Mouse (Mus musculus) forebrain, postnatal 0 days (tissue): Measurements from ENCODE around the gene Bsg. TPM values are rescaled to one million over a fixed set of nuclear protein-coding genes. Genes with fewer than 3 reads are reported as not detected.

Experiments
- ATAC-seq: fragments of 200-750 bp; cut with Nextera tagmentation; 2 replicates; pipeline ENCODE4 v1.8.0; 2017; ENCODE audit warnings: mild to moderate bottlenecking, moderate library complexity
- DNase-seq: peaks from one replicate; pipeline ENCODE4 v3.0.0-alpha.2; 2015
- H3K27ac ChIP-seq: fragments of 300-500 bp; sonication (generic); 2 replicates; pipeline ENCODE4 v1.5.1; 2014; ENCODE audit warnings: low read depth, mild to moderate bottlenecking, antibody characterized with exemption, low read length, moderate library complexity, mixed read lengths
- H3K27me3 ChIP-seq: fragments of 300-500 bp; sonication (generic); 2 replicates; pipeline ENCODE4 v1.6.1; 2014; ENCODE audit warnings: mild to moderate bottlenecking, low read length, mixed read lengths; ENCODE audit not compliant: insufficient read depth
- H3K36me3 ChIP-seq: fragments of 300-500 bp; sonication (generic); 2 replicates; pipeline ENCODE4 v1.6.1; 2014; ENCODE audit warnings: mild to moderate bottlenecking, moderate library complexity; ENCODE audit not compliant: insufficient read depth
- H3K4me1 ChIP-seq: fragments of 300-500 bp; sonication (generic); 2 replicates; pipeline ENCODE4 v1.6.1; 2014; ENCODE audit warnings: antibody characterized with exemption; ENCODE audit not compliant: insufficient read depth
- H3K4me2 ChIP-seq: fragments of 300-500 bp; sonication (generic); 2 replicates; pipeline ENCODE4 v1.6.1; 2014; ENCODE audit warnings: low read depth, mild to moderate bottlenecking, moderate library complexity
- H3K4me3 ChIP-seq: fragments of 300-500 bp; sonication (generic); 2 replicates; pipeline ENCODE4 v1.5.1; 2014; ENCODE audit warnings: low read depth, low read length, mixed read lengths
- H3K9ac ChIP-seq: fragments of 300-500 bp; sonication (generic); 2 replicates; pipeline ENCODE4 v1.6.1; 2014; ENCODE audit warnings: mild to moderate bottlenecking
- H3K9me3 ChIP-seq: fragments of 300-500 bp; sonication (generic); 2 replicates; pipeline ENCODE4 v1.6.1; 2016; ENCODE audit warnings: low read length
- CTCF ChIP-seq: sonication (generic); IDR thresholded peaks from 2 replicates; pipeline ENCODE4 v1.5.1; 2016; ENCODE audit warnings: antibody characterized with exemption, control low read depth, low read depth
- WGBS: fragments of 180-500 bp; shearing (Covaris S2); extraction: QIAGEN DNeasy Blood & Tissue Kit; methylation state at CpG from one replicate; pipeline ENCODE4 v1.1.7; 2014; 5-methylcytosine and 5-hydroxymethylcytosine counted together
- polyA plus RNA-seq: library from polyadenylated mRNA; unstranded; fragments of >200 nt; fragmentation: Nextera tagmentation; extraction: Ambion mirVana; gene quantifications from 2 replicates; pipeline ENCODE4 v1.2.1, GENCODE M21; 2015
- total RNA-seq: library from RNA; depleted of rRNA; stranded (reverse); fragments of >200 nt; gene quantifications from 2 replicates; pipeline ENCODE4 v1.2.3, GENCODE M21; 2014

The Bsg gene
- total and polyA plus RNA-seq, 2 experiments from 2014 or later, result 960 to 1,046 TPM

GRCm38 (mm10) chr10:79682916-79683582, 21.2 kb upstream of the Bsg start:
- ATAC-seq (no peak), DNase-seq (peak; percentile 50)
- Histone ChIP-seq H3K27me3 (no peaks in the 10 kb centered on the region), H3K36me3 (peaks cover 36% of the 10 kb centered on the region), H3K4me3 (peak overlapping the region; percentile 70), H3K4me2 (peak overlapping the region; percentile 90), H3K9me3 (no peaks in the 10 kb centered on the region), H3K4me1 (peaks cover 15% of the 10 kb centered on the region; the same call in 1 of the 2 replicates), H3K9ac (peak overlapping the region; percentile 82), H3K27ac (peak overlapping the region; percentile 81)
- TF ChIP-seq CTCF, result peak; percentile 63
- WGBS, result 6% methylated on average over 10 of the region's 10 CpGs

- H3K4me2 ChIP-seq, result peak overlapping the region; percentile 90
- peaks cover 45% of the 10 kb centered on the region for H3K36me3 ChIP-seq
- H3K27me3 ChIP-seq, result no peaks in the 10 kb centered on the region
- no peak for DNase-seq
- H3K27ac ChIP-seq, result no peak overlapping the region
- H3K9ac ChIP-seq, result peak overlapping the region; percentile 82; the same call in 1 of the 2 replicates
- TF ChIP-seq CTCF, result no peak
- WGBS, result 92% methylated on average over 6 of the region's 6 CpGs
- H3K4me1 ChIP-seq, result peaks cover 15% of the 10 kb centered on the region; the same call in 1 of the 2 replicates
- H3K9me3 ChIP-seq, result no peaks in the 10 kb centered on the region
- ATAC-seq, result no peak
- peak overlapping the region; percentile 70 for H3K4me3 ChIP-seq
These were observed 20.3 kb upstream of the Bsg start for GRCm38 (mm10) chr10:79683726-79684640.

- no peak for TF ChIP-seq CTCF
- ATAC-seq (no peak), DNase-seq (no peak)
- Histone ChIP-seq H3K4me3 (no peak overlapping the region), H3K27me3 (no peaks in the 10 kb centered on the region), H3K9me3 (no peaks in the 10 kb centered on the region), H3K9ac (no peak overlapping the region), H3K36me3 (peaks cover 53% of the 10 kb centered on the region), H3K4me1 (peaks cover 15% of the 10 kb centered on the region; the same call in 1 of the 2 replicates), H3K4me2 (no peak overlapping the region), H3K27ac (no peak overlapping the region)
- WGBS, result 94% methylated on average over 25 of the region's 25 CpGs
These were observed 19.3 kb upstream of the Bsg start for GRCm38 (mm10) chr10:79684770-79685600.

DNA sequence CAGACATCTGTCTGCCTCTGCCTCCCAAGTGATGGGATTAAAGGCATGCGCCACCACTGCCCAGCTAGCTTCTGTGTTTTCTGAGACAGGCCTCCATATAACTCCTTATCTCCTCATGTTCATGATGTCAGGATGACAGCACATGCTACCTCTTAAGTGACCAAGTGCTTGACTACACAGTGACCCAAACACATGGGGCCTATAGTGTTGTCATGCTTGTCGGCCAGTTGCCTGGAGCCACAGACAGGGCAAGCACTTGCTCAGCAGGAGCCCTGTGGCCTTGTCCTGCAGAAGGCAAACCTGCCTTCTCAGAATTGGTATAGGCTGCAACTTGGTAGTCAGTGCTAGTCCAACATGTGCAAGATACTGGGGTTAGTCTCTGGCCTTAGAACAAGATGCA, 18.1 kb upstream of the Bsg start:
- Histone ChIP-seq H3K4me2 (no peak overlapping the region), H3K4me1 (peaks cover 11% of the 10 kb centered on the region; the same call in 1 of the 2 replicates), H3K27ac (no peak overlapping the region), H3K9ac (no peak overlapping the region), H3K4me3 (no peak overlapping the region), H3K9me3 (no peaks in the 10 kb centered on the region), H3K36me3 (peaks cover 54% of the 10 kb centered on the region), H3K27me3 (no peaks in the 10 kb centered on the region)
- no peak for ATAC-seq
- WGBS, result 83% methylated on average over 2 of the region's 2 CpGs
- no peak for DNase-seq
- TF ChIP-seq CTCF, result no peak

DNA sequence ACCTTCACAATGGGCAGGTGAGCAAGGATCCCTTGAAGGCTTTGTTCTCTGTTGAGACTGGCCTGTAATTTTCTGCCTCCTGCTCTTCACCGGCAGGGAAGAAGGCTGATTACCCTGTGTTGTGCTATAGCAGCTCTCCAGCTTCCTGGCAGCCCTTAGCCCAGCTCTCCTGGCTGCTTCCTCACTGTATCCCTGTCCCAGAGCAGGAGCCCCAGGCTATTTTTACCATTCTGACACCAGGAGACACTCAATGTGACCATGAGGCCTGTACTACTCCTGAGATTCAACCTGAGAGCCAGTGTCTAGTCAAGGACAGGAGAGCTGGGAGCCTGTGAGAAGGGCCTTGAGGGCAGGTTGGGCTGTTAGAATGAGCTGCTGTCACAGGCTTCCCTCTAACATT, 17.6 kb upstream of the Bsg start:
- no peak overlapping the region for H3K4me2 ChIP-seq
- no peak for DNase-seq
- peaks cover 54% of the 10 kb centered on the region for H3K36me3 ChIP-seq
- no peak for ATAC-seq
- H3K27ac ChIP-seq, result no peak overlapping the region
- H3K9me3 ChIP-seq, result no peaks in the 10 kb centered on the region
- H3K9ac ChIP-seq, result no peak overlapping the region
- H3K4me3 ChIP-seq, result no peak overlapping the region
- TF ChIP-seq CTCF, result no peak
- WGBS, result 96% methylated on average over 1 of the region's 1 CpGs
- H3K4me1 ChIP-seq, result 0 out of 2 replicates have a peak, but pooled peaks cover 11% of the 10 kb centered on the region
- H3K27me3 ChIP-seq, result no peaks in the 10 kb centered on the region

DNA sequence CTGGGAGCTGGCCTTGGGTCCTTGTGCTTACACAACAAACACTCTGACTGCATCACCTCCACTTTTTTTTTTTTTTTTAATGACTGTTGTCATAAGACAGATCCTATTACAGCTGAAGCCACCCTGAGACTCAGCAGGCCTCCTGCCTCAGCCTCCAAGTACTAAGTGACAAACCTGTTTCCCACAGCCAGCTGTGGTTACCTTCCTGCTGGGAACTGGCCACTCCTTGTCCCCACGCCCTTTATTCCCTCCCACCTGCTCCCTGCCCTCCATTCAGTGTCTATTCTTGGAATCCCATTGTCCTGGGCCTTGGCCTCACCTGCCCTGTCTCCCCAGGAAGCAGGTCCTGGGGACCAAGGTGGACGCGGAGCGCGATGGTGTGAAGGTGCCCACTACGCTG, 16.8 kb upstream of the Bsg start:
- TF ChIP-seq CTCF, result no peak
- H3K27me3 ChIP-seq, result no peaks in the 10 kb centered on the region
- H3K27ac ChIP-seq, result no peak overlapping the region
- H3K4me1 ChIP-seq, result 0 out of 2 replicates have a peak, but pooled peaks cover 11% of the 10 kb centered on the region
- H3K9ac ChIP-seq, result no peak overlapping the region
- no peak overlapping the region for H3K4me3 ChIP-seq
- ATAC-seq (no peak), DNase-seq (no peak)
- 96% methylated on average over 6 of the region's 6 CpGs for WGBS
- H3K9me3 ChIP-seq, result no peaks in the 10 kb centered on the region
- peaks cover 54% of the 10 kb centered on the region for H3K36me3 ChIP-seq
- no peak overlapping the region for H3K4me2 ChIP-seq
